Mouse (Mus musculus) ES-E14 (cell line): Measurements from ENCODE around the gene Arhgef25.

Source experiments
- CHD2 ChIP-seq: IDR thresholded peaks from 2 replicates; pipeline ENCODE4 v1.6.1; 2014; ENCODE audit warnings: mild to moderate bottlenecking, low read depth, low read length, inconsistent platforms
- HCFC1 ChIP-seq: IDR thresholded peaks from 2 replicates; pipeline ENCODE4 v1.6.1; 2012; ENCODE audit warnings: low read length, inconsistent platforms, borderline replicate concordance; ENCODE audit not compliant: insufficient read depth
- MAFK ChIP-seq: IDR thresholded peaks from 2 replicates; pipeline ENCODE4 v1.6.1; 2014; ENCODE audit warnings: mild to moderate bottlenecking, low read depth, low read length, inconsistent platforms; ENCODE audit not compliant: insufficient read depth
- ZC3H11A ChIP-seq: IDR thresholded peaks from 2 replicates; pipeline ENCODE4 v1.6.1; 2012; ENCODE audit warnings: low read depth, mild to moderate bottlenecking, inconsistent platforms, low read length, borderline replicate concordance
- ZNF384 ChIP-seq: IDR thresholded peaks from 2 replicates; pipeline ENCODE4 v1.6.1; 2012; ENCODE audit warnings: low read depth, low read length, inconsistent platforms

DNA sequence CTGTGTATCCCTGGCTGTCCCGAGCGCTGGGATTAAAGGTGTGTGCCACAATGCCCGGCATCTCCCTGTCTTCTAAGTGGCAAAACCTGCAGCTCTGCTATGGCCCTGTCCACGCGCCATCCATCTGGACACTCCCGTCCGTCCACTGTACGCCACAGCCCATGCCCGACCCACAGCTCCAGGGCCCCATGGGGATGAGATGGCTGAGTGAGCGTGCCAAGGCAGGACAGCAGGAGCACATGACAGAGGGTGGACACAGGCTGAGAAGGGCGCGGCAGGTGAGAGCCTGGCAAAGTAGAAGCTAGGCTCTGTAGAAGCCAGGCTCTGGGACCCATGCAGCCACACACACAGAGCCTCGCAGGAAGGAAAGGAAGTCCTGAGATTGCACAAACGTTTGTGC, 41.9 kb upstream of the Arhgef25 start:
- TF ChIP-seq HCFC1 (no peak), ZNF384 (no peak), CHD2 (no peak), MAFK (no peak), ZC3H11A (no peak)
